Mouse (Mus musculus) limb, embryonic 14.5 days (tissue): ENCODE data around the gene Gm20388. TPM values are rescaled to one million over a fixed set of nuclear protein-coding genes. Genes with fewer than 3 reads are reported as not detected.

Experiments
- ATAC-seq: fragments of 200-750 bp; cut with Nextera tagmentation; 2 replicates; pipeline ENCODE4 v1.8.0; 2017; ENCODE audit warnings: low read depth, moderate number of reproducible peaks, moderate TSS enrichment; ENCODE audit not compliant: low FRiP score
- DNase-seq: peaks from one replicate; pipeline ENCODE4 v3.0.0-alpha.2; 2015; ENCODE audit warnings: low spot score
- H3K27ac ChIP-seq: fragments of 300-500 bp; sonication (generic); replicated peaks from 2 replicates; pipeline ENCODE4 v1.5.1; 2014; ENCODE audit warnings: low read depth, mild to moderate bottlenecking, low read length, moderate library complexity, mixed read lengths
- H3K27me3 ChIP-seq: fragments of 300-500 bp; sonication (generic); 2 replicates; pipeline ENCODE4 v1.6.1; 2014; ENCODE audit warnings: low read length, mixed read lengths; ENCODE audit not compliant: control insufficient read depth, insufficient read depth
- H3K36me3 ChIP-seq: fragments of 300-500 bp; sonication (generic); 2 replicates; pipeline ENCODE4 v1.6.1; 2014; ENCODE audit warnings: mild to moderate bottlenecking, low read length, moderate library complexity, mixed read lengths; ENCODE audit not compliant: control insufficient read depth, insufficient read depth
- H3K4me1 ChIP-seq: fragments of 300-500 bp; sonication (generic); 2 replicates; pipeline ENCODE4 v1.6.1; 2014; ENCODE audit warnings: antibody characterized with exemption, low read length, mixed read lengths; ENCODE audit not compliant: control insufficient read depth, insufficient read depth
- H3K4me2 ChIP-seq: fragments of 300-500 bp; sonication (generic); replicated peaks from 2 replicates; pipeline ENCODE4 v1.6.1; 2014; ENCODE audit warnings: low read depth, mild to moderate bottlenecking, low read length, moderate library complexity; ENCODE audit not compliant: severe bottlenecking
- H3K4me3 ChIP-seq: fragments of 300-500 bp; sonication (generic); replicated peaks from 2 replicates; pipeline ENCODE4 v1.5.1; 2014; ENCODE audit warnings: low read length
- H3K9ac ChIP-seq: fragments of 300-500 bp; sonication (generic); 2 replicates; pipeline ENCODE4 v1.6.1; 2014; ENCODE audit warnings: mild to moderate bottlenecking, low read depth, low read length, moderate library complexity; ENCODE audit not compliant: severe bottlenecking
- H3K9me3 ChIP-seq: fragments of 300-500 bp; sonication (generic); 2 replicates; pipeline ENCODE4 v1.6.1; 2016; ENCODE audit warnings: low read length; ENCODE audit not compliant: control insufficient read depth
- POLR2A ChIP-seq: fragments of 200-500 bp; IDR thresholded peaks from 2 replicates; pipeline ENCODE4 v1.8.0; 2012; ENCODE audit warnings: inconsistent platforms, mild to moderate bottlenecking, moderate library complexity, borderline replicate concordance; ENCODE audit not compliant: insufficient read depth, insufficient read length; ENCODE audit errors: extremely low read depth
- WGBS: fragments of 180-500 bp; shearing (Covaris S2); extraction: QIAGEN DNeasy Blood & Tissue Kit; methylation state at CpG from one replicate; pipeline ENCODE4 v1.1.7; 2014; 5-methylcytosine and 5-hydroxymethylcytosine counted together
- polyA plus RNA-seq, 2 experiments: library from polyadenylated mRNA; depleted of rRNA in 1 of 2; stranded (reverse) in 1 of 2; unstranded in 1 of 2; fragments of >200 nt; fragmentation: Nextera tagmentation in 1 of 2; extraction: Ambion mirVana in 1 of 2; gene quantifications; 2 replicates each; pipeline versions ENCODE4 v1.2.1 to v1.2.3; 2012 to 2014

Gm20388 gene
- polyA plus RNA-seq, 2 experiments: 1.9 to 49.9 TPM

GRCm38 (mm10) chr8:122371706-122372105 lies 2461.1 kb downstream of the Gm20388 start:
- Histone ChIP-seq H3K4me1 (0 out of 2 replicates have a peak, but pooled peaks cover 5% of the 10 kb centered on the region), H3K4me2 (no peak overlapping the region), H3K9me3 (no peaks in the 10 kb centered on the region), H3K27me3 (no peaks in the 10 kb centered on the region), H3K27ac (no peak overlapping the region), H3K36me3 (no peaks in the 10 kb centered on the region), H3K9ac (no peak overlapping the region), H3K4me3 (no peak overlapping the region)
- ATAC-seq (no peak), DNase-seq (no peak)
- TF ChIP-seq POLR2A: no peak
- 71% methylated on average over 6 of the region's 6 CpGs for WGBS

- WGBS: 90% methylated on average over 7 of the region's 7 CpGs
- Histone ChIP-seq H3K4me1 (peaks cover 14% of the 10 kb centered on the region), H3K4me3 (no peak overlapping the region), H3K4me2 (peak overlapping the region; percentile 80; the same call in 1 of the 2 replicates), H3K27ac (no peak overlapping the region), H3K36me3 (peaks cover 10% of the 10 kb centered on the region), H3K9ac (no peak overlapping the region), H3K27me3 (no peaks in the 10 kb centered on the region), H3K9me3 (no peaks in the 10 kb centered on the region)
- TF ChIP-seq POLR2A: no peak
- DNase-seq (no peak), ATAC-seq (no peak)
Measured at GRCm38 (mm10) chr8:122375320-122375719, 2464.7 kb downstream of the Gm20388 start.

GRCm38 (mm10) chr8:122375751-122376364 lies 2465.2 kb downstream of the Gm20388 start:
- Histone ChIP-seq H3K9me3 (no peaks in the 10 kb centered on the region), H3K4me1 (peaks cover 14% of the 10 kb centered on the region), H3K9ac (peak overlapping the region; percentile 88), H3K27me3 (no peaks in the 10 kb centered on the region), H3K27ac (0 out of 2 replicates have a peak overlapping the region, but pooled peaks have one; percentile 43), H3K4me2 (peak overlapping the region; percentile 80), H3K36me3 (peaks cover 13% of the 10 kb centered on the region), H3K4me3 (peak overlapping the region; percentile 84)
- WGBS: 28% methylated on average over 13 of the region's 13 CpGs
- no peak for TF ChIP-seq POLR2A
- ATAC-seq (no peak), DNase-seq (no peak)

- TF ChIP-seq POLR2A: peak; percentile 35; the same call in 1 of the 2 replicates
- Histone ChIP-seq H3K4me2 (peak within 1 kb of the TSS; percentile 80), H3K9me3 (no peaks in the 10 kb centered on the region), H3K27ac (peak within 1 kb of the TSS; percentile 94), H3K9ac (peak within 1 kb of the TSS; percentile 88), H3K36me3 (peaks cover 16% of the 10 kb centered on the region), H3K4me1 (peaks cover 14% of the 10 kb centered on the region), H3K4me3 (peak within 1 kb of the TSS; percentile 84), H3K27me3 (no peaks in the 10 kb centered on the region)
- DNase-seq (peak; percentile 98), ATAC-seq (peak; percentile 94)
- under 1% methylated on average over 53 of the region's 107 CpGs for WGBS
Measured at GRCm38 (mm10) chr8:122376365-122377231, 2466.0 kb downstream of the Gm20388 start, which contains the start of gene Zc3h18. Gene Zc3h18, plus strand, starts transcription at chr8:122376609.

GRCm38 (mm10) chr8:122383039-122383438 lies 2472.4 kb downstream of the Gm20388 start:
- no peak for DNase-seq
- peaks cover under 1% of the 10 kb centered on the region; the same call in 1 of the 2 replicates for H3K4me1 ChIP-seq
- H3K9ac ChIP-seq: no peak overlapping the region
- no peaks in the 10 kb centered on the region for H3K9me3 ChIP-seq
- H3K4me3 ChIP-seq: no peak overlapping the region
- TF ChIP-seq POLR2A: no peak
- H3K4me2 ChIP-seq: no peak overlapping the region
- WGBS: 92% methylated on average over 4 of the region's 4 CpGs
- ATAC-seq: no peak
- H3K27ac ChIP-seq: no peak overlapping the region
- no peaks in the 10 kb centered on the region for H3K27me3 ChIP-seq
- peaks cover 73% of the 10 kb centered on the region for H3K36me3 ChIP-seq
